Mouse (Mus musculus): ENCODE measurements at regions not wholly inside any gene's neighbourhood (a gene's known extent, or its start where the extent isn't known, plus 50 kb on each side); places are given as distances from the start of the nearest gene placed in this dataset.
"Not testable (repeated sequence)": the region's sequence is repeated elsewhere in the genome, so short reads cannot be mapped to it uniquely, and the experiment has no call there.

GRCm38 (mm10) chr4:5590531-5590930 lies 797.4 kb upstream of the Impad1 start:
- no peak for ATAC-seq
- Histone ChIP-seq H3K9ac (no peak overlapping the region), H3K27me3 (replicated peaks) (no peaks in the 10 kb centered on the region), H3K27ac (no peak overlapping the region), H3K4me3 (replicated peaks) (no peak overlapping the region), H3K9me3 (no peaks in the 10 kb centered on the region), H3K4me2 (replicated peaks) (no peak overlapping the region), H3K4me1 (replicated peaks) (no peaks in the 10 kb centered on the region), H3K36me3 (no peaks in the 10 kb centered on the region)
- WGBS: 51% methylated on average over 4 of the region's 4 CpGs

- Histone ChIP-seq H3K4me1 (replicated peaks) (no peaks in the 10 kb centered on the region; the same call in 1 of the 2 replicates), H3K27ac (no peak overlapping the region), H3K4me3 (replicated peaks) (no peak overlapping the region), H3K9ac (no peak overlapping the region), H3K27me3 (replicated peaks) (no peaks in the 10 kb centered on the region), H3K4me2 (replicated peaks) (no peak overlapping the region), H3K9me3 (no peaks in the 10 kb centered on the region), H3K36me3 (no peaks in the 10 kb centered on the region)
- 80% methylated on average over 4 of the region's 4 CpGs for WGBS
- peak; percentile 80 for ATAC-seq
Observed at GRCm38 (mm10) chr4:5587465-5587864, 794.3 kb upstream of the Impad1 start.

- no peak for ATAC-seq
- H3K9me3 ChIP-seq: no peaks in the 10 kb centered on the region
- H3K36me3 ChIP-seq: no peaks in the 10 kb centered on the region
- H3K4me3 ChIP-seq (replicated peaks): no peak overlapping the region
- no peaks in the 10 kb centered on the region; the same call in 1 of the 2 replicates for H3K4me1 ChIP-seq (replicated peaks)
- no peak overlapping the region for H3K9ac ChIP-seq
- no peaks in the 10 kb centered on the region for H3K27me3 ChIP-seq (replicated peaks)
- 77% methylated on average over 4 of the region's 4 CpGs for WGBS
- no peak overlapping the region for H3K27ac ChIP-seq
- no peak overlapping the region for H3K4me2 ChIP-seq (replicated peaks)
Observed at GRCm38 (mm10) chr4:5585205-5585604, 792.0 kb upstream of the Impad1 start.

- Histone ChIP-seq H3K4me2 (replicated peaks) (no peak overlapping the region), H3K4me1 (replicated peaks) (no peaks in the 10 kb centered on the region; the same call in 1 of the 2 replicates), H3K36me3 (no peaks in the 10 kb centered on the region), H3K9me3 (no peaks in the 10 kb centered on the region), H3K27ac (no peak overlapping the region), H3K9ac (no peak overlapping the region), H3K27me3 (replicated peaks) (no peaks in the 10 kb centered on the region), H3K4me3 (replicated peaks) (no peak overlapping the region)
- ATAC-seq: peak; percentile 58
- WGBS: 52% methylated on average over 6 of the region's 6 CpGs
Observed at GRCm38 (mm10) chr4:5583989-5584677, 791.0 kb upstream of the Impad1 start.

- no peak overlapping the region for H3K9ac ChIP-seq
- H3K4me2 ChIP-seq (replicated peaks): no peak overlapping the region
- no peak overlapping the region for H3K4me3 ChIP-seq (replicated peaks)
- H3K9me3 ChIP-seq: no peaks in the 10 kb centered on the region
- no peak overlapping the region for H3K27ac ChIP-seq
- no peaks in the 10 kb centered on the region for H3K27me3 ChIP-seq (replicated peaks)
- ATAC-seq: no peak
- no peaks in the 10 kb centered on the region for H3K36me3 ChIP-seq
- H3K4me1 ChIP-seq (replicated peaks): no peaks in the 10 kb centered on the region
Observed at GRCm38 (mm10) chr4:5568076-5568475, 774.9 kb upstream of the Impad1 start.

- Histone ChIP-seq H3K9me3 (no peaks in the 10 kb centered on the region), H3K4me1 (replicated peaks) (no peaks in the 10 kb centered on the region), H3K27me3 (replicated peaks) (no peaks in the 10 kb centered on the region), H3K27ac (no peak overlapping the region), H3K9ac (no peak overlapping the region), H3K4me2 (replicated peaks) (no peak overlapping the region), H3K4me3 (replicated peaks) (no peak overlapping the region), H3K36me3 (no peaks in the 10 kb centered on the region)
- ATAC-seq: peak; percentile 77; the same call in 1 of the 2 replicates
- 34% methylated on average over 3 of the region's 3 CpGs for WGBS
Observed at GRCm38 (mm10) chr4:5560001-5560657, 767.0 kb upstream of the Impad1 start.

- H3K4me2 ChIP-seq (replicated peaks): no peak overlapping the region
- no peak overlapping the region for H3K27ac ChIP-seq
- no peaks in the 10 kb centered on the region for H3K27me3 ChIP-seq (replicated peaks)
- peak; percentile 86 for ATAC-seq
- WGBS: 69% methylated on average over 3 of the region's 3 CpGs
- no peaks in the 10 kb centered on the region for H3K36me3 ChIP-seq
- no peak overlapping the region for H3K4me3 ChIP-seq (replicated peaks)
- no peak overlapping the region for H3K9ac ChIP-seq
- H3K4me1 ChIP-seq (replicated peaks): no peaks in the 10 kb centered on the region
- H3K9me3 ChIP-seq: no peaks in the 10 kb centered on the region
Observed at GRCm38 (mm10) chr4:5540155-5540554, 747.0 kb upstream of the Impad1 start.

- Histone ChIP-seq H3K9ac (no peak overlapping the region), H3K36me3 (no peaks in the 10 kb centered on the region), H3K27me3 (replicated peaks) (no peaks in the 10 kb centered on the region), H3K4me3 (replicated peaks) (no peak overlapping the region), H3K27ac (no peak overlapping the region), H3K9me3 (no peaks in the 10 kb centered on the region), H3K4me1 (replicated peaks) (no peaks in the 10 kb centered on the region), H3K4me2 (replicated peaks) (no peak overlapping the region)
- no peak for ATAC-seq
- 59% methylated on average over 4 of the region's 4 CpGs for WGBS
Observed at GRCm38 (mm10) chr4:5530416-5530815, 737.3 kb upstream of the Impad1 start.

GRCm38 (mm10) chr4:5518522-5518921 lies 725.4 kb upstream of the Impad1 start:
- Histone ChIP-seq H3K27ac (no peak overlapping the region), H3K4me3 (replicated peaks) (no peak overlapping the region), H3K36me3 (no peaks in the 10 kb centered on the region), H3K9me3 (no peaks in the 10 kb centered on the region), H3K4me1 (replicated peaks) (no peaks in the 10 kb centered on the region), H3K9ac (no peak overlapping the region), H3K4me2 (replicated peaks) (no peak overlapping the region), H3K27me3 (replicated peaks) (no peaks in the 10 kb centered on the region)
- WGBS: 60% methylated on average over 2 of the region's 2 CpGs
- ATAC-seq: peak; percentile 80

GRCm38 (mm10) chr4:5515426-5515825 lies 722.3 kb upstream of the Impad1 start:
- 90% methylated on average over 6 of the region's 6 CpGs for WGBS
- not testable (repeated sequence) for H3K9ac ChIP-seq; H3K27me3 ChIP-seq (replicated peaks); H3K4me1 ChIP-seq (replicated peaks); H3K9me3 ChIP-seq; H3K4me3 ChIP-seq (replicated peaks); H3K27ac ChIP-seq; H3K36me3 ChIP-seq; H3K4me2 ChIP-seq (replicated peaks); ATAC-seq

GRCm38 (mm10) chr4:5511743-5512142 lies 718.6 kb upstream of the Impad1 start:
- Histone ChIP-seq H3K36me3 (no peaks in the 10 kb centered on the region), H3K4me2 (replicated peaks) (no peak overlapping the region), H3K27ac (no peak overlapping the region), H3K9ac (no peak overlapping the region), H3K4me1 (replicated peaks) (no peaks in the 10 kb centered on the region), H3K27me3 (replicated peaks) (no peaks in the 10 kb centered on the region), H3K9me3 (no peaks in the 10 kb centered on the region), H3K4me3 (replicated peaks) (no peak overlapping the region)
- ATAC-seq: no peak

GRCm38 (mm10) chr4:5509398-5509797 lies 716.2 kb upstream of the Impad1 start:
- WGBS: 81% methylated on average over 5 of the region's 5 CpGs
- Histone ChIP-seq H3K4me3 (replicated peaks) (no peak overlapping the region), H3K36me3 (no peaks in the 10 kb centered on the region), H3K4me1 (replicated peaks) (no peaks in the 10 kb centered on the region), H3K9me3 (no peaks in the 10 kb centered on the region), H3K9ac (no peak overlapping the region), H3K4me2 (replicated peaks) (no peak overlapping the region), H3K27ac (no peak overlapping the region), H3K27me3 (replicated peaks) (no peaks in the 10 kb centered on the region)
- no peak for ATAC-seq

GRCm38 (mm10) chr4:5495012-5495411 lies 701.9 kb upstream of the Impad1 start:
- peak; percentile 61; the same call in 1 of the 2 replicates for ATAC-seq
- H3K4me2 ChIP-seq (replicated peaks): no peak overlapping the region
- H3K36me3 ChIP-seq: no peaks in the 10 kb centered on the region
- H3K9me3 ChIP-seq: no peaks in the 10 kb centered on the region
- no peak overlapping the region for H3K9ac ChIP-seq
- no peak overlapping the region for H3K27ac ChIP-seq
- no peaks in the 10 kb centered on the region for H3K27me3 ChIP-seq (replicated peaks)
- no peaks in the 10 kb centered on the region for H3K4me1 ChIP-seq (replicated peaks)
- H3K4me3 ChIP-seq (replicated peaks): no peak overlapping the region
- WGBS: 51% methylated on average over 1 of the region's 1 CpGs

Measured in intestine, embryonic 15.5 days (tissue).